Mouse (Mus musculus) heart, embryonic 11.5 days (tissue): Measurements from ENCODE around the gene St6galnac4. TPM values are rescaled to one million over a fixed set of nuclear protein-coding genes. Genes with fewer than 3 reads are reported as not detected.

ENCODE experiments used
- ATAC-seq: fragments of 200-750 bp; cut with Nextera tagmentation; replicated peaks from 2 replicates; pipeline ENCODE4 v1.8.0; 2017; ENCODE audit warnings: moderate library complexity; ENCODE audit not compliant: insufficient number of reproducible peaks, low FRiP score, low TSS enrichment
- H3K27ac ChIP-seq: fragments of 300-500 bp; sonication (generic); 2 replicates; pipeline ENCODE4 v1.5.1; 2014; ENCODE audit warnings: mild to moderate bottlenecking, low read depth, low read length
- H3K27me3 ChIP-seq: fragments of 300-500 bp; sonication (generic); 2 replicates; pipeline ENCODE4 v1.6.1; 2014; ENCODE audit warnings: mild to moderate bottlenecking, low read length, mixed read lengths; ENCODE audit not compliant: control insufficient read depth, insufficient read depth
- H3K36me3 ChIP-seq: fragments of 300-500 bp; sonication (generic); 2 replicates; pipeline ENCODE4 v1.6.1; 2014; ENCODE audit warnings: mild to moderate bottlenecking, low read length, moderate library complexity, mixed read lengths; ENCODE audit not compliant: control insufficient read depth, insufficient read depth
- H3K4me1 ChIP-seq: fragments of 300-500 bp; sonication (generic); 2 replicates; pipeline ENCODE4 v1.6.1; 2014; ENCODE audit warnings: low read length; ENCODE audit not compliant: control insufficient read depth, insufficient read depth
- H3K4me2 ChIP-seq: fragments of 300-500 bp; sonication (generic); 2 replicates; pipeline ENCODE4 v1.6.1; 2014; ENCODE audit warnings: mild to moderate bottlenecking, moderate library complexity
- H3K4me3 ChIP-seq: fragments of 300-500 bp; sonication (generic); 2 replicates; pipeline ENCODE4 v1.5.1; 2014; ENCODE audit warnings: low read depth, low read length
- H3K9ac ChIP-seq: fragments of 300-500 bp; sonication (generic); 2 replicates; pipeline ENCODE4 v1.6.1; 2014; ENCODE audit warnings: mild to moderate bottlenecking, low read depth, low read length, moderate library complexity
- H3K9me3 ChIP-seq: fragments of 300-500 bp; sonication (generic); replicated peaks from 2 replicates; pipeline ENCODE4 v1.6.1; 2016; ENCODE audit warnings: low read length; ENCODE audit not compliant: control insufficient read depth
- whole genome bisulfite sequencing: fragments of 180-500 bp; shearing (Covaris S2); extraction: QIAGEN DNeasy Blood & Tissue Kit; methylation state at CpG from one replicate; pipeline ENCODE4 v1.1.7; 2014; ENCODE audit not compliant: insufficient replicate concordance; 5-methylcytosine and 5-hydroxymethylcytosine counted together
- polyA plus RNA-seq: library from polyadenylated mRNA; unstranded; fragments of >200 nt; fragmentation: Nextera tagmentation; extraction: Ambion mirVana; gene quantifications from 2 replicates; pipeline ENCODE4 v1.2.1, GENCODE M21; 2014

St6galnac4 gene
- polyA plus RNA-seq, 1 experiment from 2014 or later = 32.9 TPM

DNA sequence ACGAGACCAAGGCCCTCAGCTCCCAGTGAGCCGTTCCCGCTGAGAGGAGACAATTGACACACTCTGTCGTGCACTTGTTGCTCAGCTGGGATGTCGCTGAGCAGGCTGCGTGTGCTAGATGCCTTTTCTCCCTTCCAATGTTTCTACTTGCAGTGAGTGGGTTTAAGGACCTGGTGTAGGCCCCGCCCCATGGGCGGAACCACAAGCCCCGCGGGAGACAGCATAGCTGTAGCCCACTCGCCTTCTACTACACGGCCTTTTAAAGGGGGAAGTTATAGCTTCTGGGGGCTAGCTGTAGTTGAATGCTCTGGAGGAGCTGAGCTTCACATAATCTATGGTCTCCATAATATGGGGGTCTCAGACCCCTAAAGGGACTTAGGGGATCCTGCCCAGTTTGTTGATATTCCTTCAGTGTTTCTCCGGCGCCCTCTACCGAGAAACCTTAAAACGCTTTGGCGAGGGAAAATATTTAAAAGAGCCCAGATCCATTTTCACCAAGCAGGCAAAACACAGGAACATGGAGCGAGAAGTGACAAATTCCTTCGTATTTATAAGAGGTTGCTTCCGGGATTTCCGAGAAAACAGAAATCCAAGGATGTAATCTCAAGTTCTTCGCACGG lies 23.8 kb downstream of the St6galnac4 start:
- H3K27me3 ChIP-seq = no peaks in the 10 kb centered on the region
- no peaks in the 10 kb centered on the region for H3K9me3 ChIP-seq
- peak overlapping the region; percentile 36 for H3K4me3 ChIP-seq
- H3K9ac ChIP-seq = no peak overlapping the region
- peaks cover 31% of the 10 kb centered on the region for H3K4me1 ChIP-seq
- no peak overlapping the region for H3K27ac ChIP-seq
- H3K4me2 ChIP-seq = peak overlapping the region; percentile 59
- 11% methylated on average over 23 of the region's 23 CpGs for WGBS
- peaks cover 11% of the 10 kb centered on the region for H3K36me3 ChIP-seq
- no peak for ATAC-seq

GRCm38 (mm10) chr2:32612274-32612673 lies 25.4 kb downstream of the St6galnac4 start:
- peaks cover 31% of the 10 kb centered on the region for H3K4me1 ChIP-seq
- WGBS = 61% methylated on average over 26 of the region's 26 CpGs
- ATAC-seq = no peak
- H3K4me3 ChIP-seq = no peak overlapping the region
- H3K27ac ChIP-seq = no peak overlapping the region
- no peak overlapping the region for H3K4me2 ChIP-seq
- no peak overlapping the region for H3K9ac ChIP-seq
- H3K36me3 ChIP-seq = peaks cover 14% of the 10 kb centered on the region
- no peaks in the 10 kb centered on the region for H3K27me3 ChIP-seq
- no peaks in the 10 kb centered on the region for H3K9me3 ChIP-seq

DNA sequence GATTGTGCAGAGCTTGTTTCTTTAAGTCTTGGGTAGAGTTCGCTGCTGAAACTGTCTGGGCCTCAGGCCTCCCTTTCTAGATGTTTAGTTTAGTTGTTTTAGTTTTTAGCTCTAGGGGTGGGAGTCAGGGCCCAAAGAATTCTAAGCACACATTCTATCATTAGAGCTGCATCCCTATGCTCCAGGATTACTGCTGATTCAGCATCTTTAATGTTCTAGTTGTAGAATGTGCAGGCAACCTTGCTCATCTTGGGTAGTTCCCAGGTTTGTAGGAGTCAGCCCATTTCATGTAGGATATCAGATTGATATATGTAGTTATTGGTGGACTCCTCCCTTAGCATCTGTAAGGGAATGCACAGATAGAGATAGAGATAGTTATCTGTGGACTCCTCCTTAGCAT lies 30.2 kb downstream of the St6galnac4 start:
- peaks cover 33% of the 10 kb centered on the region for H3K4me1 ChIP-seq

GRCm38 (mm10) chr2:32617601-32618000 lies 30.7 kb downstream of the St6galnac4 start:
- peaks cover 36% of the 10 kb centered on the region for H3K4me1 ChIP-seq
- H3K27ac ChIP-seq = no peak overlapping the region
- H3K9me3 ChIP-seq = no peaks in the 10 kb centered on the region
- no peak overlapping the region for H3K9ac ChIP-seq
- 93% methylated on average over 4 of the region's 4 CpGs for WGBS
- H3K4me2 ChIP-seq = no peak overlapping the region
- H3K36me3 ChIP-seq = peaks cover 19% of the 10 kb centered on the region
- no peak for ATAC-seq
- no peaks in the 10 kb centered on the region for H3K27me3 ChIP-seq
- no peak overlapping the region for H3K4me3 ChIP-seq

More for the DNA sequence above, 30.2 kb downstream of the St6galnac4 start:
- Histone ChIP-seq H3K36me3 (peaks cover 21% of the 10 kb centered on the region), H3K27ac (no peak overlapping the region), H3K4me2 (no peak overlapping the region), H3K9ac (no peak overlapping the region), H3K9me3 (no peaks in the 10 kb centered on the region), H3K27me3 (no peaks in the 10 kb centered on the region), H3K4me3 (no peak overlapping the region)
- WGBS = 98% methylated on average over 1 of the region's 1 CpGs
- ATAC-seq = no peak

DNA sequence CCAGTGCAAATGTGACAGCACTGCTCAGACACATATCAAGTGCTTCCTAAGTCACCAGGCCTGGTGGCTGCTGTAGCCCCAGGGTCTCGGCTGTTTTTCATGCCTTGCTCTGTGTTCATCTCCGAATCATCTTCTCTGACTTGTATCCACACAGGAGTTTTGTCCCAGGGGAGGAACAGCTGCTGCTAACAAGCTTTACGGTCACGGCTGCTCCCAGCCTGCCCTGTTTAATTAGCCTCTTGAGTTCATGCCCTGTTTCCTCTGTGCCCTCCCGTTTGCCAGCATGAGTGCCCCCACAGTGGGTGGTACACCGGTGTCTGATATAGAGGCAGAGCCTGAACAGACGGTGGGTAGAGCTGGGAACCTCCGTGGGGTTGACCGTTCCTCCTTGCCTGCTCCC lies 31.2 kb downstream of the St6galnac4 start:
- Histone ChIP-seq H3K9ac (no peak overlapping the region), H3K36me3 (peaks cover 18% of the 10 kb centered on the region), H3K4me1 (peaks cover 36% of the 10 kb centered on the region), H3K9me3 (no peaks in the 10 kb centered on the region), H3K27ac (no peak overlapping the region), H3K27me3 (no peaks in the 10 kb centered on the region), H3K4me2 (no peak overlapping the region), H3K4me3 (no peak overlapping the region)
- WGBS = 82% methylated on average over 9 of the region's 9 CpGs
- no peak for ATAC-seq

DNA sequence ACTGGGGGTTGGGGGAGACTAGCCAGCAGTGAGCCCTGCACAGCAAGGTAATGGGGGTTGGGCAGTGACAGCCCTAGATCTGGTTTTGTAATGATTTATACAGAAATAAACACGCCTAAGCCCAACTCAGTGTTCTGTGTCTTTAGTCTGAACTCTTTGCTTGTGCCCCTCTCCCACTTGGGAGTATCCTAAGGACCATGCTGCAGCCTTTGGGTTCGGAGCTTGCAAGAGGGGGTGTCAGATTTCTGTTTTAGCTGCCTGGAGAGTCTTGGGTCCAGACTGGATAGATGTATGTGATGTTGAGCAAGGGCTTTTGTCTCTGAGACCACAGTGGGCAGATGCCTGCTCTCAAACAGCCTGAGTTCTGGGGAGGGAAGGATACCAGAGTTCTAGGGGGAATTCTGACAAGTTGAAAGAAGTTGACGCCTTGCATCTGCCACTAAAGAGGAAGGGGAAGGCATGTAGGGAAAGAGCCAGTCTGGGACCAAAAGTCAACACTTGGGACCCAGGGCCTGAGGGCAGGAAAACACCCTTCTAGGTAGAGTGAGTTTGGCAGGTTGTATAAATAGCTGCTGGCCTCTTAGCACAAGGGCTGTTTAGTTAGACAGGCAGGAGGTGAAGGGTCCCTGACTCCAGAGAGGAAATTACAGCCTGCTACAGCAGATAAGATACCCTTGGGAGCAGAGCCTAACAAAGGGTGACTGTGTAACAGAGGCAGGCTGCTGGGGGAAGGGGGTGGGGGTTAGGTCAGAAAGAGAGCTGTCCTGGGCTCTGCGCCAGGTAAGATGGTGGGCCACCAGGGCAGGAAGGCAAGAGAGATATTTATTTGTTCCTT lies 34.0 kb downstream of the St6galnac4 start:
- H3K9me3 ChIP-seq = no peaks in the 10 kb centered on the region
- H3K9ac ChIP-seq = peak overlapping the region; percentile 52; the same call in 1 of the 2 replicates
- peaks cover 54% of the 10 kb centered on the region for H3K4me1 ChIP-seq
- peak; percentile 71 for ATAC-seq
- no peak overlapping the region for H3K4me3 ChIP-seq
- peak overlapping the region; percentile 46 for H3K4me2 ChIP-seq
- peak overlapping the region; percentile 96 for H3K27ac ChIP-seq
- H3K27me3 ChIP-seq = no peaks in the 10 kb centered on the region
- peaks cover 10% of the 10 kb centered on the region for H3K36me3 ChIP-seq
- 8% methylated on average over 4 of the region's 4 CpGs for WGBS

DNA sequence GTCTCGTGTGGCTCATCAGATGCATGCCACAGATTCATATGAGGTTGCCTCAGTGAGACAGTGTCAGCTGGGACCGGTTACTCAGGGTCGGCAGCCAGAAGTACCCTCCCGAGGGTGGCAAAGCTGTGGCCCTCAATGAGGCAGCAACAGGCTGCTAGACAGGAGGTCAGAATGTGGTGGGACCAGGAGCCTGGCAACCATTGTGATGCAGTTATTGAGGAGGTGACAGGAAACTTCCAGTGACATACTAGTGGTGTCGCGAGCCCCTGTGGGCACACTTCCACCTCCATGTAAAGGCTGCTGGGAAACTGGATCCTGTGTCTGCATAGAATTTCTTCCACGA lies 34.6 kb downstream of the St6galnac4 start, which contains the start of gene Ak1:
Gene Ak1, plus strand, starts transcription at position 242 of the 343 bp plus-strand sequence.
- peak within 1 kb of the TSS; percentile 46 for H3K4me2 ChIP-seq
- H3K4me3 ChIP-seq = no peak within 1 kb of the TSS
- H3K9me3 ChIP-seq = no peaks in the 10 kb centered on the region
- peaks cover 60% of the 10 kb centered on the region for H3K4me1 ChIP-seq
- no peaks in the 10 kb centered on the region for H3K27me3 ChIP-seq
- H3K9ac ChIP-seq = peak within 1 kb of the TSS; percentile 52; the same call in 1 of the 2 replicates
- peaks cover 10% of the 10 kb centered on the region for H3K36me3 ChIP-seq
- ATAC-seq = peak; percentile 1; the same call in 1 of the 2 replicates
- peak within 1 kb of the TSS; percentile 96 for H3K27ac ChIP-seq
- 4% methylated on average over 7 of the region's 7 CpGs for whole genome bisulfite sequencing

DNA sequence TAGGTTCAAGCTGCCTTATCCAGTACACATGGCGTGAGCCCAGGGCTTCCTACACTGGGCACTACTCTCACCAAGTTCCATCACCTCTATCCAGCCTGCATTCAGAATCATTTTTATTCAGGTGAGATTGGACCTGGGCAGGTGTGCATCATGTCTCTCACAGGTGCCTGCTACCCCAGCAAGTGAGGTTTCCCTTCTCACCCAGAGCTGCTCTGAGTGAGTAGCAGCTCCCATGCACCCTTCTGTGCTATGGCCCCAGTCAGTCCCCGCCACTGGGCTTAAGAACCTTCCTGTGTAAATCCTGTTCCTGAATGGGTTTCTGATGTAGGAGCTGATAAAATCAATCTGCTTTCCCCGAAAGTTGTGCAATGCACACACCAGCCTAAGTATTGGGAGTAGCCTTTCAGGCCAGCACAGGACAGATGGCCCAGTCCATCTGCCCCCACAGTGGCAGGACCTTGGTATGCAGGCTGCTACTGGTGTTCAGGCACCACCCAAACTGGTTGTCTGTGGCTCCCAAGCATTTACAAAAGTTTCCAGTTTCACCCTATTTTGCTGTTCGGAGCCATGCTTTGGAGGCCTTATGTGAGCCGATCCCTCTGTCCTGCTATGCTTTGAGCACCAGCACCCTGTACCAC lies 37.3 kb downstream of the St6galnac4 start:
- Histone ChIP-seq H3K4me3 (no peak overlapping the region), H3K9me3 (no peaks in the 10 kb centered on the region), H3K4me1 (peaks cover 80% of the 10 kb centered on the region), H3K27ac (peak overlapping the region; percentile 98), H3K9ac (peak overlapping the region; percentile 82; the same call in 1 of the 2 replicates), H3K36me3 (no peaks in the 10 kb centered on the region), H3K4me2 (no peak overlapping the region), H3K27me3 (no peaks in the 10 kb centered on the region)
- no peak for ATAC-seq
- WGBS = 65% methylated on average over 5 of the region's 5 CpGs
